Mouse (Mus musculus) embryonic facial prominence, embryonic 15.5 days (tissue): Measurements from ENCODE around the gene Uqcrc1. TPM values are rescaled to one million over a fixed set of nuclear protein-coding genes. Genes with fewer than 3 reads are reported as not detected.

Source experiments
- ATAC-seq: fragments of 200-750 bp; cut with Nextera tagmentation; 2 replicates; pipeline ENCODE4 v1.8.0; 2017; ENCODE audit warnings: low read depth, moderate TSS enrichment; ENCODE audit not compliant: insufficient number of reproducible peaks, low FRiP score, low TSS enrichment
- H3K27ac ChIP-seq: fragments of 300-500 bp; sonication (generic); replicated peaks from 2 replicates; pipeline ENCODE4 v1.5.1; 2015; ENCODE audit warnings: mild to moderate bottlenecking, inconsistent platforms
- H3K27me3 ChIP-seq: fragments of 300-500 bp; sonication (generic); 2 replicates; pipeline ENCODE4 v1.6.1; 2015; ENCODE audit warnings: inconsistent platforms
- H3K36me3 ChIP-seq: fragments of 300-500 bp; sonication (generic); 2 replicates; pipeline ENCODE4 v1.6.1; 2015; ENCODE audit warnings: mild to moderate bottlenecking, inconsistent platforms
- H3K4me1 ChIP-seq: fragments of 300-500 bp; sonication (generic); 2 replicates; pipeline ENCODE4 v1.6.1; 2015; ENCODE audit warnings: inconsistent platforms
- H3K4me2 ChIP-seq: fragments of 300-500 bp; sonication (generic); replicated peaks from 2 replicates; pipeline ENCODE4 v1.6.1; 2015; ENCODE audit warnings: mild to moderate bottlenecking, inconsistent platforms
- H3K4me3 ChIP-seq: fragments of 300-500 bp; sonication (generic); replicated peaks from 2 replicates; pipeline ENCODE4 v1.5.1; 2015; ENCODE audit warnings: mild to moderate bottlenecking, inconsistent platforms
- H3K9ac ChIP-seq: fragments of 300-500 bp; sonication (generic); 2 replicates; pipeline ENCODE4 v1.6.1; 2015; ENCODE audit warnings: inconsistent platforms
- H3K9me3 ChIP-seq: fragments of 300-500 bp; sonication (generic); replicated peaks from 2 replicates; pipeline ENCODE4 v1.6.1; 2016; ENCODE audit warnings: inconsistent platforms
- WGBS: fragments of 180-500 bp; shearing (Covaris S2); methylation state at CpG from one replicate; pipeline ENCODE4 v1.1.7; 2015; 5-methylcytosine and 5-hydroxymethylcytosine counted together
- polyA plus RNA-seq: library from polyadenylated mRNA; unstranded; fragments of >200 nt; fragmentation: Nextera tagmentation; extraction: Ambion mirVana; gene quantifications from 2 replicates; pipeline ENCODE4 v1.2.1, GENCODE M21; 2015

Gene Uqcrc1
- polyA plus RNA-seq, 1 experiment from 2014 or later: 470 TPM

DNA sequence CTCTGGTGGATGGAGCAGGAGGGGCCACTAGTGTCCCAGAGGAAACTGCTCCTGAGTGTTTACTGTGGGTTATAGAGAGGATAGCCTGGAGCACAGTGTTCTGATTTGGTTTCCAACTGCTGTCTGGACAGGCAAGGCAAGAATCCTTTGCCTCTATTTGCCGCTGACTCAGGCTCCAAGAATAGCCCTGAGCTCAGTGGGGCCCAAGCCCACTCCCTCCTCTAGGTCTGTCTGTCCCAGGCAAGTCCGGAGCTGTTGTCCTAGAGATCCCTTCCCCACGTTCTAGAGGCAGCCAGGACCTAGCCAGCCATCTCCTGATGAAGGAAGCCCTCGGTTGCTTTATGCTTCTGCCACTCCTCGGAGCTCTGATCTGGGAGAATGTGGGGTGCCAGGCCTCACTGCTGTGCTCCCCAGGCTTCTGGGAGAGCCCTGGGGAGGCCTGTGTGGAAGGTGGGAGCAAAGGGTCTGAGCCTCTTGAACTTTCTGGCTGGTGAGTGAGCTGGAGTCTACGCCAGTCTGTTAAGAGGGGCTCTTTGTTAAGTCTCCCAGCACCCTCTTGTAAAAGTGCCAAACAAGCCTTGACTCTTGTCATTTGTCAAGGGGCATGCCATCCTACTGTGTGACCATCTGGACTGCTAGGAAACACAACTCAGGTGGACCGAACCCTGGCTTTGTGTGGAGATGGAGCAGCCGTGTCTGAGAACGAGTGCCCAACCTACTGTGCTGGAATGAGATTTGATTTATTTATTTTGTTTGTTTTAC, 13.7 kb downstream of the Uqcrc1 start:
- no peak; the same call in 1 of the 2 replicates for ATAC-seq
- Histone ChIP-seq H3K4me2 (peak overlapping the region; percentile 29; the same call in 1 of the 2 replicates), H3K4me1 (peaks cover 75% of the 10 kb centered on the region), H3K36me3 (peaks cover 56% of the 10 kb centered on the region), H3K4me3 (no peak overlapping the region), H3K27ac (peak overlapping the region; percentile 93), H3K27me3 (no peaks in the 10 kb centered on the region), H3K9ac (no peak overlapping the region), H3K9me3 (no peaks in the 10 kb centered on the region)
- 51% methylated on average over 9 of the region's 9 CpGs for WGBS

DNA sequence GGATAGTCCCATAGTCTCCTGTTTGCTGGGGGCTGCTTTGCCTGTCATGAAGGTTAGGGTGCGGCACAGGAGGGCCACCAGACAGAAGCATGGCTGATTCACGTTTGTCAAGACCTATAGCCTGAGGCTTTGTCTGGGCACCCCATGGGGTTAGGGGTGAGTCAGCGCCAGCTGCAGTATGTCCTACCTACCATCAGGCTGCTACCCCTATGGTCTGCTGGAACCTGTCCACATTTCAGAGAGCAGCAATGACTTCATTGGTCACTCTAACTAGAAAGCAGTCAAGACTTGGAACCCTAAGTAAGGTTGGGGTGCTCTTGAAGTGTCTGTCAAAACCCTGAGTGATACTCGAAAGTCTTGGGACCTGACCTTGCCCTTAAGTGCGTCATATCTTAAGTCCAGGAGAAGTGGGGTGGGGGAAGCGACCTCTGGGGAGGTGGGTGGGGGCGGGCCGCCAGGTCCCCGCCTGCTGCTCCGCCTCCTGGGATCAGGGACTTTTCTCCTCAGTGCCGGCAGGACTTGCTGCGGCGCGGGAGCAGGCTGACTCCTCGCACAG, 16.7 kb downstream of the Uqcrc1 start, which contains the start of gene Col7a1:
Gene Col7a1 (plus strand): TSS at position 506 of the 556 bp plus-strand sequence.
- H3K36me3 ChIP-seq: peaks cover 28% of the 10 kb centered on the region
- peak within 1 kb of the TSS; percentile 42 for H3K4me3 ChIP-seq
- ATAC-seq: no peak
- peak within 1 kb of the TSS; percentile 48 for H3K4me2 ChIP-seq
- H3K4me1 ChIP-seq: peaks cover 71% of the 10 kb centered on the region
- H3K27me3 ChIP-seq: no peaks in the 10 kb centered on the region
- H3K9ac ChIP-seq: no peak within 1 kb of the TSS
- WGBS: 9% methylated on average over 15 of the region's 15 CpGs
- peak within 1 kb of the TSS; percentile 40; the same call in 1 of the 2 replicates for H3K27ac ChIP-seq
- H3K9me3 ChIP-seq: no peaks in the 10 kb centered on the region

GRCm38 (mm10) chr9:108955241-108955640, 18.8 kb downstream of the Uqcrc1 start:
- H3K9ac ChIP-seq: no peak overlapping the region
- peak overlapping the region; percentile 48 for H3K4me2 ChIP-seq
- 85% methylated on average over 11 of the region's 11 CpGs for WGBS
- no peaks in the 10 kb centered on the region for H3K27me3 ChIP-seq
- H3K9me3 ChIP-seq: no peaks in the 10 kb centered on the region
- H3K36me3 ChIP-seq: peaks cover 14% of the 10 kb centered on the region; the same call in 1 of the 2 replicates
- no peak for ATAC-seq
- H3K4me3 ChIP-seq: no peak overlapping the region
- H3K4me1 ChIP-seq: peaks cover 50% of the 10 kb centered on the region
- H3K27ac ChIP-seq: no peak overlapping the region

DNA sequence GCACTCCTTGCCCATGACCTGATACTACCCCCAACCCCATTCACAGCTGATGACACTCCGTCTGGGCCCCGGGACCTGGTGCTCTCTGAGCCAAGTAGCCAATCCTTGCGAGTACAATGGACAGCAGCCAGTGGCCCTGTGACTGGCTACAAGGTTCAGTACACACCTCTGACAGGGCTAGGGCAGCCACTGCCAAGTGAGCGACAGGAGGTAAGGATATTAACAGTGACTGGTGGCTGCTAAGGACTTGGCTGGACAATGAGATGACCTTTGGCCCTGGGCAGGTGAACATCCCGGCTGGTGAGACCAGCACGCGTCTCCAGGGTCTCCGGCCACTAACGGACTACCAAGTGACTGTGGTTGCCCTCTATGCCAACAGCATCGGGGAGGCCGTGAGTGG, 19.4 kb downstream of the Uqcrc1 start:
- Histone ChIP-seq H3K9me3 (no peaks in the 10 kb centered on the region), H3K36me3 (peaks cover 11% of the 10 kb centered on the region; the same call in 1 of the 2 replicates), H3K4me1 (peaks cover 47% of the 10 kb centered on the region), H3K4me3 (no peak overlapping the region), H3K9ac (no peak overlapping the region), H3K27me3 (no peaks in the 10 kb centered on the region), H3K4me2 (no peak overlapping the region), H3K27ac (no peak overlapping the region)
- no peak for ATAC-seq
- WGBS: 90% methylated on average over 11 of the region's 11 CpGs

GRCm38 (mm10) chr9:108963577-108963976, 27.1 kb downstream of the Uqcrc1 start:
- Histone ChIP-seq H3K36me3 (peaks cover 55% of the 10 kb centered on the region), H3K27ac (no peak overlapping the region), H3K4me2 (no peak overlapping the region), H3K9me3 (no peaks in the 10 kb centered on the region), H3K9ac (no peak overlapping the region), H3K4me3 (no peak overlapping the region), H3K4me1 (no peaks in the 10 kb centered on the region), H3K27me3 (no peaks in the 10 kb centered on the region)
- 64% methylated on average over 3 of the region's 3 CpGs for WGBS
- no peak for ATAC-seq

DNA sequence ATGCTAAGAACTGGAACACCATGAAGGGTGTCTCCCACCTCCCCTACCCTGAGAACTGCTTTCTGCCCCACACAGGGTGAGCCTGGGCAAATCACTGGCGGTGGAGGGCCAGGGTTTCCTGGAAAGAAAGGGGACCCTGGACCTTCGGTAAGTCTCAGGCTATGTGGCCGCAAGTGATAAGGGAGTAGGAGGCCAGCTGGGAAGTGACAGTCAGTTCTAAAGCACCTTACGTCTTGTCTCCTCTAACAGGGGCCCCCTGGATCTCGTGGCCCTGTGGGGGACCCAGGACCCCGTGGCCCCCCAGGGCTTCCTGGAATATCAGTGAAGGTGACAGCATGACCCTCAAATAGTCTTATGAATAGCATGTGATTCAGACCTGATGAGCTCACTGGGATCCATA, 27.9 kb downstream of the Uqcrc1 start:
- H3K36me3 ChIP-seq: peaks cover 55% of the 10 kb centered on the region
- H3K4me3 ChIP-seq: no peak overlapping the region
- WGBS: 88% methylated on average over 6 of the region's 6 CpGs
- H3K27ac ChIP-seq: no peak overlapping the region
- no peak overlapping the region for H3K4me2 ChIP-seq
- H3K9ac ChIP-seq: no peak overlapping the region
- no peaks in the 10 kb centered on the region for H3K9me3 ChIP-seq
- no peak for ATAC-seq
- no peaks in the 10 kb centered on the region for H3K27me3 ChIP-seq
- no peaks in the 10 kb centered on the region for H3K4me1 ChIP-seq

DNA sequence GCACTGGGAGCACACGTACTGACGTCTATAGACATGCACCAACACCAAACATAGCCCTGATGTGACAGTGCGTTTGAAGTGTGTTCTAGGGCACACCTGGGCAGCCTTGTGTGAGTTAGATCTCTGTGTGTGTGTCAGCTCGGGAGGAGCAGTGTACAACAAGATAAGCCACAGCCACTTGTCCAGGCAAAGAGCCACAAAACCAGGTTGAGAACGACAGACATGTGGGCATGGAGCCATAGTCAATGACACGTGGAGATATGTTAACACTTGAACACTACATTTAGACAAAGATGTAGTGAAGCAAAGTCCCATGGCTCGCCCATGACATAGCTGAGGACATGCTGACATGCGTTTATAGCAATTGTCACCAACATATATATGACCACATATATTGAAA, 34.2 kb downstream of the Uqcrc1 start:
- no peaks in the 10 kb centered on the region for H3K27me3 ChIP-seq
- ATAC-seq: no peak
- no peak overlapping the region for H3K27ac ChIP-seq
- no peak overlapping the region for H3K9ac ChIP-seq
- H3K4me3 ChIP-seq: no peak overlapping the region
- H3K4me2 ChIP-seq: no peak overlapping the region
- H3K4me1 ChIP-seq: no peaks in the 10 kb centered on the region
- no peaks in the 10 kb centered on the region for H3K9me3 ChIP-seq
- WGBS: 78% methylated on average over 8 of the region's 8 CpGs
- H3K36me3 ChIP-seq: peaks cover 47% of the 10 kb centered on the region

GRCm38 (mm10) chr9:108976483-108976882, 40.0 kb downstream of the Uqcrc1 start:
- H3K4me3 ChIP-seq: no peak overlapping the region
- no peaks in the 10 kb centered on the region for H3K4me1 ChIP-seq
- no peak for ATAC-seq
- no peak overlapping the region for H3K4me2 ChIP-seq
- no peaks in the 10 kb centered on the region for H3K27me3 ChIP-seq
- H3K27ac ChIP-seq: no peak overlapping the region
- WGBS: 70% methylated on average over 9 of the region's 9 CpGs
- H3K9ac ChIP-seq: no peak overlapping the region
- H3K9me3 ChIP-seq: no peaks in the 10 kb centered on the region
- peaks cover 34% of the 10 kb centered on the region for H3K36me3 ChIP-seq

DNA sequence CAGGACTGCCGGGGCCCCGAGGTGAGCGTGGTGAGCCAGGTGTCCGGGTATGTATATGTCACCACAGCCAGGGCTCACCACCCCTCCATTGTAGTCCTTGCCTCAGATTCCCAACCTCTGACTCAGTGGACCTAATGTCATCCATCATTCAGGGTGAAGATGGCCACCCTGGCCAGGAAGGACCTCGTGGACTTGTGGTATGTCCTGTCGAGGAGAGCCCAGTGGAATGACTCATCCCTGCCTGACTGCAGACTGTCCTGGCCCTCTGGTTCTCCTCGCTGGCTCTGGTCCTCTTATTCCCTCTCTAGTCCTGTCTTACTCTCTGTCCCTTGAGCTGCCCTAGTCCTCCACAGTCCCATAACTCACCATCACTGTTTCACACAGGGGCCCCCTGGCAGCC, 41.5 kb downstream of the Uqcrc1 start:
- H3K4me1 ChIP-seq: no peaks in the 10 kb centered on the region
- H3K4me3 ChIP-seq: no peak overlapping the region
- no peak for ATAC-seq
- no peak overlapping the region for H3K27ac ChIP-seq
- no peak overlapping the region for H3K4me2 ChIP-seq
- H3K27me3 ChIP-seq: no peaks in the 10 kb centered on the region
- WGBS: 71% methylated on average over 7 of the region's 7 CpGs
- H3K36me3 ChIP-seq: peaks cover 30% of the 10 kb centered on the region
- no peak overlapping the region for H3K9ac ChIP-seq
- no peaks in the 10 kb centered on the region for H3K9me3 ChIP-seq

GRCm38 (mm10) chr9:108982498-108982897, 46.1 kb downstream of the Uqcrc1 start:
- H3K9me3 ChIP-seq: no peaks in the 10 kb centered on the region
- no peaks in the 10 kb centered on the region for H3K27me3 ChIP-seq
- peaks cover 27% of the 10 kb centered on the region for H3K36me3 ChIP-seq
- no peak overlapping the region for H3K4me2 ChIP-seq
- no peaks in the 10 kb centered on the region for H3K4me1 ChIP-seq
- no peak for ATAC-seq
- no peak overlapping the region for H3K9ac ChIP-seq
- H3K27ac ChIP-seq: no peak overlapping the region
- H3K4me3 ChIP-seq: no peak overlapping the region
- WGBS: 82% methylated on average over 8 of the region's 8 CpGs

DNA sequence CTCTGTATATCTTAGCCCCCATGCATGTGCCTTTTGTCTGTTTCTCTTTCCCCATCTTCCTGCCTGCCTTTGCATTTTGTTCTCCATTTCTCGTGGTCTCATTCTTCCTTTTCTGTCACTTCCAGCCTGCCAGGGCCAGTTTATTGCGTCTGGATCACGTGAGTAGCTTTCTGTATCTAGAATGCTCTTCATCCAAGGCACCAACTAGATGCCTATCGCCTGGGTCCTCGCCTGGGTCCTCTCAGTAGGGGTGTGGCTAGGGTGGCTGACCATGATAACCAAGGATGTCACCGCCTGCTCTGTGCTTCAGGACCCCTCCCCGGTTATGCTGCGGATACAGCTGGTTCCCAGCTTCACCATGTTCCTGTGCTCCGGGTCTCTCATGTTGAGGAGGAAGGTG, 46.8 kb downstream of the Uqcrc1 start:
- Histone ChIP-seq H3K4me2 (no peak overlapping the region), H3K9me3 (no peaks in the 10 kb centered on the region), H3K4me3 (no peak overlapping the region), H3K9ac (no peak overlapping the region), H3K36me3 (peaks cover 23% of the 10 kb centered on the region), H3K27me3 (no peaks in the 10 kb centered on the region), H3K4me1 (peaks cover 7% of the 10 kb centered on the region), H3K27ac (no peak overlapping the region)
- 81% methylated on average over 9 of the region's 9 CpGs for WGBS
- ATAC-seq: no peak
